Mouse (Mus musculus): ENCODE data around the gene Dennd2a.

Gene Dennd2a

GRCm38 (mm10) chr6:39414106-39414505 lies 143.6 kb downstream of the Dennd2a start:
- peak; percentile 25 for DNase-seq
